8 mouse cellular contexts compared by ENCODE assay signal in genomic region chr1:51719897-51720673, GRCm38 (mm10).
DNase-seq lines count a peak whose midpoint lies in the region; ATAC-seq lines count a peak whose summit lies in the region.

No protein-coding gene starts in this region.

- no peak overlapping the region for H3K9ac ChIP-seq in midbrain, embryonic 14.5 days (replicated peaks; ENCODE audit: low read length)
- H3K9ac ChIP-seq in midbrain, embryonic 13.5 days (replicated peaks), result no peak overlapping the region
- no peak overlapping the region for H3K9ac ChIP-seq in stomach, embryonic 15.5 days

- 69% methylated on average over 9 of the region's 9 CpGs for WGBS in midbrain, embryonic 14.5 days
- 69% methylated on average over 9 of the region's 9 CpGs for WGBS in midbrain, embryonic 13.5 days
- WGBS in stomach, embryonic 15.5 days, result 64% methylated on average over 9 of the region's 9 CpGs

- H3K4me3 ChIP-seq in midbrain, embryonic 14.5 days (replicated peaks; ENCODE audit: low read depth, low read length), result no peak overlapping the region
- no peak overlapping the region for H3K4me3 ChIP-seq in midbrain, embryonic 13.5 days (replicated peaks)
- H3K4me3 ChIP-seq in stomach, embryonic 15.5 days (replicated peaks), result no peak overlapping the region

- DNase-seq in cerebellum, postnatal 14 days, result peak; percentile 73 to 81
- DNase-seq in cerebellum, adult 9-11 months, result no peak
- peak; percentile 51 for DNase-seq in midbrain, embryonic 14.5 days
- peak; percentile 23 to 35 for DNase-seq in layer of hippocampus, postnatal 10 days (ENCODE audit: low spot score in 2 of 2)
- no peak for DNase-seq in urinary bladder, postnatal 10 days (ENCODE audit: low spot score)
- no peak for DNase-seq in heart, postnatal 4 days

- no peaks in the 10 kb centered on the region for H3K9me3 ChIP-seq in midbrain, embryonic 14.5 days (ENCODE audit: control insufficient read depth, low read length)
- H3K9me3 ChIP-seq in midbrain, embryonic 13.5 days, result 0 out of 2 replicates have a peak, but pooled peaks cover 5% of the 10 kb centered on the region
- H3K9me3 ChIP-seq in stomach, embryonic 15.5 days, result no peaks in the 10 kb centered on the region

- H3K27me3 ChIP-seq in midbrain, embryonic 14.5 days (ENCODE audit: control insufficient read depth, insufficient read depth, low read length), result no peaks in the 10 kb centered on the region
- H3K27me3 ChIP-seq in midbrain, embryonic 13.5 days, result no peaks in the 10 kb centered on the region
- H3K27me3 ChIP-seq in stomach, embryonic 15.5 days (replicated peaks), result no peaks in the 10 kb centered on the region

- no peak overlapping the region for H3K4me2 ChIP-seq in midbrain, embryonic 14.5 days (ENCODE audit: low read length)
- no peak overlapping the region for H3K4me2 ChIP-seq in midbrain, embryonic 13.5 days (replicated peaks)
- H3K4me2 ChIP-seq in stomach, embryonic 15.5 days, result no peak overlapping the region

- no peaks in the 10 kb centered on the region for H3K4me1 ChIP-seq in midbrain, embryonic 14.5 days (ENCODE audit: control insufficient read depth, insufficient read depth, low read length)
- H3K4me1 ChIP-seq in midbrain, embryonic 13.5 days (replicated peaks), result peaks cover 6% of the 10 kb centered on the region
- no peaks in the 10 kb centered on the region for H3K4me1 ChIP-seq in stomach, embryonic 15.5 days

- no peak overlapping the region for H3K27ac ChIP-seq in midbrain, embryonic 14.5 days (replicated peaks; ENCODE audit: low read depth, low read length)
- H3K27ac ChIP-seq in midbrain, embryonic 13.5 days, result no peak overlapping the region
- no peak overlapping the region for H3K27ac ChIP-seq in stomach, embryonic 15.5 days

- no peak for ATAC-seq in midbrain, embryonic 14.5 days (ENCODE audit: low FRiP score, low TSS enrichment)
- no peak for ATAC-seq in midbrain, embryonic 13.5 days
- peak; percentile 53; the same call in 1 of the 2 replicates for ATAC-seq in stomach, embryonic 15.5 days (ENCODE audit: insufficient read depth, low FRiP score, low read depth)

- no peaks in the 10 kb centered on the region for H3K36me3 ChIP-seq in midbrain, embryonic 14.5 days (ENCODE audit: control insufficient read depth, insufficient read depth, low read length)
- H3K36me3 ChIP-seq in midbrain, embryonic 13.5 days, result no peaks in the 10 kb centered on the region
- H3K36me3 ChIP-seq in stomach, embryonic 15.5 days, result no peaks in the 10 kb centered on the region

Comparison
In these comparisons a context has a peak if more than half of its experiments do, and no peak if none do; other contexts are left out.
1. DNase-seq: peak in cerebellum, postnatal 14 days (2 of 2), midbrain, embryonic 14.5 days (single experiment) and layer of hippocampus, postnatal 10 days (2 of 2); none in cerebellum, adult 9-11 months (single experiment), urinary bladder, postnatal 10 days (single experiment) and heart, postnatal 4 days (single experiment).